Mouse (Mus musculus): ENCODE results near the gene Mfsd2b. TPM values are rescaled to one million over a fixed set of nuclear protein-coding genes. Genes with fewer than 3 reads are reported as not detected.

Gene Mfsd2b
- polyA plus RNA-seq, 1 experiment from 2014 or later: 61.2 TPM

DNA sequence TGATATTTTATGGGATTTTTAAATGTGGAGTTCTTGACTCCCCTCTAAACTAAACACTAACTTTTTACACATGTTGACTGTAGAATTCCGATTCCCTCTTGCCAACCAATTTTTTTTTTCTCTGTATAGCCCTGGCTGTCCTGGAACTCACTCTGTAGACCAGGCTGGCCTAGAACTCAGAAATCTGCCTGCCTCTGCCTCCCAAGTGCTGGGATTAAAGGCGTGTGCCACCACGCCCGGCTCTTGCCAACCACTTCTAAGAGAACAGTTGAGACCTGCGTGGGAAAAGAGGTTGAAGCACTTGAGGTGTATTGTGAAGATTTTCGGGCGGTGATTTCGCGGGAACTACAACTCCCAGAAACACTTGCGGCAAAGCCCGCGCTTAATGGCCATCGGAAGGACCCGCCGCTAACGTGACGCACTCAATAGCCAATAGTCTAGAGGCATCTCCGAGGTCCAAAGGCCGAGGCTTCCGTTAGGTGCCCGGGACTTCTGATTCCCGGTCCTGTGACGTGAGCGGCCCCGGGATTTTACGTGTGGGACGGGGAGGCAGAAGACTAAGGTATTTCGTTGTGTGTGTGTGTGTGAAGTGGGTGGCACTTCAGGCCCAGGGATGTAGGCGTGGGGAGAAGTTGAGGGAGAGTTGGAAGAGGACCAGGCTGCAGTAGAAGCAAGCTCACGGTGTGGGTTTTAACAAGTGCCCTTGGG, 31.1 kb downstream of the Mfsd2b start, which contains the start of gene Wdcp:
Wdcp (plus strand) TSS at position 414 of the 708 bp plus-strand sequence.
- Histone ChIP-seq H3K9me3 (replicated peaks) (no peaks in the 10 kb centered on the region), H3K27me3 (peaks cover 34% of the 10 kb centered on the region), H3K4me3 (replicated peaks) (peak within 1 kb of the TSS; percentile 79), H3K4me1 (replicated peaks) (peaks cover 43% of the 10 kb centered on the region), H3K27ac (peak within 1 kb of the TSS; percentile 77), H3K9ac (peak within 1 kb of the TSS; percentile 78), H3K36me3 (no peaks in the 10 kb centered on the region), H3K4me2 (peak within 1 kb of the TSS; percentile 99)
- DNase-seq (peak; percentile 84), ATAC-seq (ENCODE audit: low read depth) (peak; percentile 89)
- under 1% methylated on average over 30 of the region's 30 CpGs for WGBS (ENCODE audit: insufficient replicate concordance)

DNA sequence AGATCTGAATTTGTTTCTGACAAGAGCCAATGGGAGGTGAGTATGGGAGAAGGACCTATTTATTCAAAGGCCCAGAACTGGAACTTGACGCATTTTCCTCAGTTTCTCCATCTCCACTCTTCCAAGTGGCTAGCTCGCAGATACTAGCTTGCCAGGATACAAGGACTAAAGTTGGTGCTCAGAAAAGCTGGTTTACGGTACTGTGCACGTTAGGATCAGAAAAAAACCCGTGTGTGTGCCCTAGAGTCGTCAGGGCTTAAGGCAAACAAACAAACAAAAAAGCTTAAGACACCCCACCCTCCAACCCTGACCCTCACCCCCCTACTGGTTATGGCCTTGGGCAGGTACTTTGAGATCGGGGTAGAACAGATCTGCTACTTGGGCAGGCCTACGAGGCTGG, 31.7 kb downstream of the Mfsd2b start:
- H3K4me3 ChIP-seq (replicated peaks): 0 out of 2 replicates have a peak overlapping the region, but pooled peaks have one; percentile 79
- no peak for ATAC-seq (ENCODE audit: low read depth)
- no peak overlapping the region for H3K27ac ChIP-seq
- no peak for DNase-seq
- peaks cover 43% of the 10 kb centered on the region for H3K4me1 ChIP-seq (replicated peaks)
- peaks cover 34% of the 10 kb centered on the region for H3K27me3 ChIP-seq
- WGBS (ENCODE audit: insufficient replicate concordance): 79% methylated on average over 8 of the region's 8 CpGs
- no peaks in the 10 kb centered on the region for H3K36me3 ChIP-seq
- peak overlapping the region; percentile 99 for H3K4me2 ChIP-seq
- no peaks in the 10 kb centered on the region for H3K9me3 ChIP-seq (replicated peaks)
- no peak overlapping the region for H3K9ac ChIP-seq

- ATAC-seq (ENCODE audit: low read depth) (peak; percentile 67), DNase-seq (peak; percentile 55)
- Histone ChIP-seq H3K9me3 (replicated peaks) (no peaks in the 10 kb centered on the region), H3K4me1 (replicated peaks) (peaks cover 41% of the 10 kb centered on the region), H3K27me3 (peaks cover 34% of the 10 kb centered on the region), H3K36me3 (no peaks in the 10 kb centered on the region), H3K4me3 (replicated peaks) (peak within 1 kb of the TSS; percentile 76), H3K4me2 (peak within 1 kb of the TSS; percentile 99), H3K9ac (peak within 1 kb of the TSS; percentile 79), H3K27ac (no peak within 1 kb of the TSS)
- under 1% methylated on average over 33 of the region's 37 CpGs for WGBS (ENCODE audit: insufficient replicate concordance)
Measured at GRCm38 (mm10) chr12:4841392-4841887, 32.7 kb downstream of the Mfsd2b start, which contains the start of gene Fkbp1b. Gene Fkbp1b, minus strand, starts transcription at chr12:4841591.

DNA sequence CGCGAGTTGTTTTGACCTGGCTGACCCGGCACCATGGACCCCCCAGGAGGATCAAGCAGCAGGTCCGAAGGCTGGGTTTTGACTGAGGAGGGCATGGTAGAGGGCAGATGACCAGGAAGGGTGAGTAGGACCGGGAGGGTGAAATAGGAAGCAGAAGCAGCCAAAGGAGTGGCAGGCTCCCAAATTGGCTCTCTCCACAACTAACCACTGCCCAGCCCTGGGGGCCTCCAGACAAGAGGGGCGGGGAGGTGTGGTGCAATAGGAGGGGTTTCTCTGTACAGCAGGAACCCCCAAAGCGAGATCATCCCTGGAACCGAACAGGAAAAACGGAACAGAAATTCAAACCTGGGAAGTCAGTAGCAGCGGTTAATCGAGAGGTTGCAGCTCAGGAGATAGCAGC, 33.4 kb downstream of the Mfsd2b start:
- Histone ChIP-seq H3K27ac (no peak overlapping the region), H3K27me3 (peaks cover 34% of the 10 kb centered on the region), H3K4me2 (peak overlapping the region; percentile 99), H3K4me3 (replicated peaks) (peak overlapping the region; percentile 76), H3K9me3 (replicated peaks) (no peaks in the 10 kb centered on the region), H3K36me3 (no peaks in the 10 kb centered on the region), H3K4me1 (replicated peaks) (peaks cover 41% of the 10 kb centered on the region), H3K9ac (peak overlapping the region; percentile 79)
- WGBS (ENCODE audit: insufficient replicate concordance): 2% methylated on average over 11 of the region's 11 CpGs
- DNase-seq (no peak), ATAC-seq (ENCODE audit: low read depth) (no peak)

DNA sequence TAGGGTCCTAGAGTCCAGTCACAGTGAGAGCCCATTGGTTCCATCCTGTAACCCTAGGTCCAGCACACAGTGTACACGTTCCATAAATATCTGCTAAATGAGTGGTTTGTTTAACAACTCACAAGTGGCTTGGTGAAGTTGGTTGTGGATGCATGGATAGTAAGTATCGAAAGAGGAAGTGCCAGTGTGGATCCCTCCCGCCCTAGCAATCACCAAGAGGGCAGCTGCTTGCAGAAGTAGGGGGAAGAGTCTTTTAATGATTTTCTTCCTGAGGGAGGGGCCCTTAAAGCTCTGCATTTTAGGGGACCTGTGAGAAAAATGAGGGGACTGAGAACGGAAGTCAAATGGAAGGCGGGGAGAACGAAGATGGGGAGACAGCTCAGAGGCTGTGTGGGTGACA, 34.1 kb downstream of the Mfsd2b start:
- no peak for ATAC-seq (ENCODE audit: low read depth)
- H3K4me3 ChIP-seq (replicated peaks): peak overlapping the region; percentile 76
- H3K27ac ChIP-seq: no peak overlapping the region
- peaks cover 34% of the 10 kb centered on the region for H3K27me3 ChIP-seq
- peak overlapping the region; percentile 99 for H3K4me2 ChIP-seq
- no peaks in the 10 kb centered on the region for H3K36me3 ChIP-seq
- WGBS (ENCODE audit: insufficient replicate concordance): 23% methylated on average over 6 of the region's 6 CpGs
- peak overlapping the region; percentile 79; the same call in 1 of the 2 replicates for H3K9ac ChIP-seq
- no peaks in the 10 kb centered on the region for H3K9me3 ChIP-seq (replicated peaks)
- no peak for DNase-seq
- peaks cover 41% of the 10 kb centered on the region for H3K4me1 ChIP-seq (replicated peaks)

- 62% methylated on average over 4 of the region's 4 CpGs for WGBS (ENCODE audit: insufficient replicate concordance)
- Histone ChIP-seq H3K9ac (no peak overlapping the region), H3K36me3 (peaks cover 5% of the 10 kb centered on the region; the same call in 1 of the 2 replicates), H3K9me3 (replicated peaks) (no peaks in the 10 kb centered on the region), H3K4me3 (replicated peaks) (no peak overlapping the region), H3K4me2 (no peak overlapping the region), H3K4me1 (replicated peaks) (peaks cover 23% of the 10 kb centered on the region), H3K27me3 (peaks cover 26% of the 10 kb centered on the region), H3K27ac (no peak overlapping the region)
- DNase-seq (no peak), ATAC-seq (ENCODE audit: low read depth) (no peak)
Measured at GRCm38 (mm10) chr12:4836959-4837358, 37.2 kb downstream of the Mfsd2b start.

- Histone ChIP-seq H3K27me3 (no peaks in the 10 kb centered on the region), H3K4me3 (replicated peaks) (no peak overlapping the region), H3K9ac (no peak overlapping the region), H3K36me3 (peaks cover 54% of the 10 kb centered on the region), H3K9me3 (replicated peaks) (no peaks in the 10 kb centered on the region), H3K27ac (no peak overlapping the region), H3K4me2 (no peak overlapping the region), H3K4me1 (replicated peaks) (no peaks in the 10 kb centered on the region)
- ATAC-seq (ENCODE audit: low read depth): no peak
- no peak for DNase-seq
- 86% methylated on average over 3 of the region's 3 CpGs for WGBS (ENCODE audit: insufficient replicate concordance)
Measured at GRCm38 (mm10) chr12:4827256-4827655, 46.9 kb downstream of the Mfsd2b start.

DNA sequence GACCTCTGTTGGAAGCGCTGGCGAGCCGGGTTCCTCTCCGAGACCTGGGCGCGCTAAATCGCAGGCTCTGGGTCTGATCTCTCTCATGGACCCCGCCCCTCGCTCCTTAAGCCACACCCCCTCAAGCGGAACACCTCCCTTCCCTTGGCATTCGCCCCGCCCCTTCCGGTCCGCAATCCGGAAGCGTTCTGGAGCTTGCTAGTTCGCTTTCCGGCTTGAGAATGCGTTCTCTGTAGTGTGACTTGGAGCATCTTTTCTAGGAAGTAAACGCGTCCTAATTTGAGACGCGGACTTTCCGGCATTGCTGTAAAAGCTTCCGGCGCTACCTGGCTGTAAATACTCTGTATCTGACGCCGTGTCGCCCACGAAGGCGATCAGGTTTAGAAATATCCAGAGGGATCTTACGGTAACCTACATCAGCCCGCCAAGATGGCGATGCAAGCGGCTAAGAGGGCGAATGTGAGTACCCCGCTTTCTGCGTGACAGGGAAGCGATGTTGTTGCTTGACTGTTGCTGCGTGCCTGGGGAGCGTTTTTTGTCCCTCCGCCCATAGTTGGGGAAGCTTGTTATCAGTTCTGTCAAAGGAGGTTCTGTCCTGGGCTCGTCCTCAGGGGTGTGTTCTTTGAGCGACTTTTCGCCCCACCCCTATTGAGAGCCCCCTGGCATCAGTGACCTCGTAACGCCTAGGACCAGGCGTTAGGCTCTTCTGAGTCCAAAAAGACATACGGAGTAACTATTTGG, 56.6 kb downstream of the Mfsd2b start, which contains the start of gene Sf3b6:
Sf3b6 (plus strand) TSS at position 184 of the 741 bp plus-strand sequence.
- DNase-seq: peak; percentile 98

DNA sequence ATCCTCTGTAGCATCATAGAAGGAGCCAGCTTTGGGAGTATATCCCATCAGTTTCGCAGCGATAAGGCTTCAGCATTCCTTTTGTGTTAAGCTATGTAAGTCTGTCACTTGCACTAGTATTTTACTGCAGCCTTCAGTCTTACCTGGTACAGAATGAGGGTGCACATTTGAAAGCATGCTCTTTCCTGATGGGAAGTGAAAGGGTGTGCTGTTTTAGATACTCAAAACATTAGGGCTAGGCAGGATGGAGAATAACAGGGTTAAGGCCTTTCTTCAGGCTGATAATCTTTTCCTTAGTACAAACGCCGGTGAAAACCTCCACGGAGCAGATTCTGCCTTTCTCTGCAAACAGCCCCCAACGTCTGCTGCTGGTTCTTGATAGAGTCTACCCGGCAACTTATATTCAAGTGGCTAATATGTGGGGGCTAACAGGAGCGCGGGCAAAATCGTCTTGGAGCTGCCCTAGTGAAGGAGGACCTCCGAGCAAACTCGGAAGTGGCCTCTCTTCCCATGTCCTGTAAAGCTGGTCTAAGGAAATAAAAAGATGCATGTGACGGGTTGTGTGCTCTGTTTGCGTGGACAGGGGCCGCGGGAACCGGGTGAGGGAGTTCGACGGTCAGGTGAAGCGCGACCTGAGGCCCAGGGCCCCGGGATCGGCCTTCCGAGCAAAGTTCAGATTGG, 57.3 kb downstream of the Mfsd2b start:
- peak overlapping the region; percentile 77 for H3K9ac ChIP-seq
- H3K27ac ChIP-seq: peak overlapping the region; percentile 79
- H3K4me1 ChIP-seq (replicated peaks): peaks cover 33% of the 10 kb centered on the region
- H3K4me2 ChIP-seq: peak overlapping the region; percentile 82
- H3K27me3 ChIP-seq: no peaks in the 10 kb centered on the region
- H3K36me3 ChIP-seq: peaks cover 21% of the 10 kb centered on the region
- peak overlapping the region; percentile 78 for H3K4me3 ChIP-seq (replicated peaks)
- DNase-seq (no peak), ATAC-seq (ENCODE audit: low read depth) (peak; percentile 60; the same call in 1 of the 2 replicates)
- 7% methylated on average over 24 of the region's 24 CpGs for WGBS (ENCODE audit: insufficient replicate concordance)
- H3K9me3 ChIP-seq (replicated peaks): no peaks in the 10 kb centered on the region

More for the DNA sequence above, 56.6 kb downstream of the Mfsd2b start, which contains the start of gene Sf3b6:
- 0% methylated on average over 49 of the region's 49 CpGs for WGBS (ENCODE audit: insufficient replicate concordance)
- ATAC-seq (ENCODE audit: low read depth): peak; percentile 97
- no peaks in the 10 kb centered on the region for H3K9me3 ChIP-seq (replicated peaks)
- peak within 1 kb of the TSS; percentile 80 for H3K9ac ChIP-seq
- H3K4me1 ChIP-seq (replicated peaks): peaks cover 33% of the 10 kb centered on the region
- H3K27ac ChIP-seq: peak within 1 kb of the TSS; percentile 90
- no peaks in the 10 kb centered on the region for H3K27me3 ChIP-seq
- H3K4me3 ChIP-seq (replicated peaks): peak within 1 kb of the TSS; percentile 78
- H3K36me3 ChIP-seq: peaks cover 28% of the 10 kb centered on the region
- peak within 1 kb of the TSS; percentile 84 for H3K4me2 ChIP-seq

GRCm38 (mm10) chr12:4813636-4814035, 60.5 kb downstream of the Mfsd2b start:
- H3K4me3 ChIP-seq (replicated peaks): no peak overlapping the region
- no peaks in the 10 kb centered on the region for H3K9me3 ChIP-seq (replicated peaks)
- no peak overlapping the region for H3K9ac ChIP-seq
- H3K36me3 ChIP-seq: no peaks in the 10 kb centered on the region
- no peak overlapping the region for H3K4me2 ChIP-seq
- H3K27ac ChIP-seq: no peak overlapping the region
- peaks cover 21% of the 10 kb centered on the region for H3K4me1 ChIP-seq (replicated peaks)
- no peaks in the 10 kb centered on the region for H3K27me3 ChIP-seq
- DNase-seq (no peak), ATAC-seq (ENCODE audit: low read depth) (no peak)
- WGBS (ENCODE audit: insufficient replicate concordance): 76% methylated on average over 4 of the region's 4 CpGs

Measured in liver, embryonic 13.5 days (tissue).